Mouse (Mus musculus) midbrain, embryonic 13.5 days (tissue): ENCODE results near the gene Tmcc3. TPM values are rescaled to one million over a fixed set of nuclear protein-coding genes. Genes with fewer than 3 reads are reported as not detected.
A peak's percentile ranks its signal among the peaks of the same experiment; 100 is the strongest.

Source experiments
- ATAC-seq: fragments of 200-750 bp; cut with Nextera tagmentation; 2 replicates; pipeline ENCODE4 v1.8.0; 2017; ENCODE audit warnings: mild to moderate bottlenecking, moderate TSS enrichment, moderate library complexity
- H3K27ac ChIP-seq: fragments of 300-500 bp; sonication (generic); 2 replicates; pipeline ENCODE4 v1.5.1; 2015; ENCODE audit warnings: inconsistent platforms, mild to moderate bottlenecking, moderate library complexity
- H3K27me3 ChIP-seq: fragments of 300-500 bp; sonication (generic); 2 replicates; pipeline ENCODE4 v1.6.1; 2015; ENCODE audit warnings: mild to moderate bottlenecking, inconsistent platforms
- H3K36me3 ChIP-seq: fragments of 300-500 bp; sonication (generic); 2 replicates; pipeline ENCODE4 v1.6.1; 2015; ENCODE audit warnings: mild to moderate bottlenecking, inconsistent platforms
- H3K4me1 ChIP-seq: fragments of 300-500 bp; sonication (generic); replicated peaks from 2 replicates; pipeline ENCODE4 v1.6.1; 2015; ENCODE audit warnings: inconsistent platforms
- H3K4me2 ChIP-seq: fragments of 300-500 bp; sonication (generic); replicated peaks from 2 replicates; pipeline ENCODE4 v1.6.1; 2015; ENCODE audit warnings: moderate library complexity, mild to moderate bottlenecking, inconsistent platforms
- H3K4me3 ChIP-seq: fragments of 300-500 bp; sonication (generic); replicated peaks from 2 replicates; pipeline ENCODE4 v1.5.1; 2015; ENCODE audit warnings: mild to moderate bottlenecking, inconsistent platforms
- H3K9ac ChIP-seq: fragments of 300-500 bp; sonication (generic); replicated peaks from 2 replicates; pipeline ENCODE4 v1.6.1; 2015; ENCODE audit warnings: mild to moderate bottlenecking, inconsistent platforms
- H3K9me3 ChIP-seq: fragments of 300-500 bp; sonication (generic); 2 replicates; pipeline ENCODE4 v1.6.1; 2016; ENCODE audit warnings: mild to moderate bottlenecking, inconsistent platforms
- WGBS: fragments of 180-500 bp; shearing (Covaris S2); methylation state at CpG from one replicate; pipeline ENCODE4 v1.1.7; 2015; 5-methylcytosine and 5-hydroxymethylcytosine counted together
- polyA plus RNA-seq: library from polyadenylated mRNA; unstranded; fragments of >200 nt; fragmentation: Nextera tagmentation; extraction: Ambion mirVana; gene quantifications from 2 replicates; pipeline ENCODE4 v1.2.1, GENCODE M21; 2015

The Tmcc3 gene
- 6.1 and 6.6 TPM in 2 replicates for polyA plus RNA-seq

GRCm38 (mm10) chr10:94311511-94312006 lies at the start of gene Tmcc3:
Gene Tmcc3 (plus strand): TSS chr10:94311949.
- peak; percentile 41 for ATAC-seq
- Histone ChIP-seq H3K4me1 (peaks cover 20% of the 10 kb centered on the region), H3K27me3 (peaks cover 5% of the 10 kb centered on the region), H3K9me3 (no peaks in the 10 kb centered on the region), H3K4me3 (peak within 1 kb of the TSS; percentile 49), H3K36me3 (no peaks in the 10 kb centered on the region), H3K27ac (no peak within 1 kb of the TSS), H3K9ac (peak within 1 kb of the TSS; percentile 67), H3K4me2 (peak within 1 kb of the TSS; percentile 93)
- 2% methylated on average over 19 of the region's 19 CpGs for WGBS

GRCm38 (mm10) chr10:94262646-94263045 lies 49.1 kb upstream of the Tmcc3 start:
- peaks cover 8% of the 10 kb centered on the region; the same call in 1 of the 2 replicates for H3K4me1 ChIP-seq
- no peak overlapping the region for H3K27ac ChIP-seq
- no peak overlapping the region for H3K4me3 ChIP-seq
- H3K9me3 ChIP-seq, result no peaks in the 10 kb centered on the region
- no peak for ATAC-seq
- H3K4me2 ChIP-seq, result no peak overlapping the region
- WGBS, result 95% methylated on average over 13 of the region's 13 CpGs
- no peak overlapping the region for H3K9ac ChIP-seq
- H3K27me3 ChIP-seq, result no peaks in the 10 kb centered on the region
- no peaks in the 10 kb centered on the region for H3K36me3 ChIP-seq

GRCm38 (mm10) chr10:94263211-94263610 lies 48.5 kb upstream of the Tmcc3 start:
- no peak overlapping the region for H3K4me2 ChIP-seq
- no peaks in the 10 kb centered on the region for H3K36me3 ChIP-seq
- peaks cover 8% of the 10 kb centered on the region; the same call in 1 of the 2 replicates for H3K4me1 ChIP-seq
- ATAC-seq, result no peak
- no peak overlapping the region for H3K27ac ChIP-seq
- H3K9ac ChIP-seq, result no peak overlapping the region
- 76% methylated on average over 3 of the region's 3 CpGs for WGBS
- no peaks in the 10 kb centered on the region for H3K9me3 ChIP-seq
- H3K27me3 ChIP-seq, result no peaks in the 10 kb centered on the region
- no peak overlapping the region for H3K4me3 ChIP-seq

GRCm38 (mm10) chr10:94265656-94266542 lies 45.9 kb upstream of the Tmcc3 start:
- Histone ChIP-seq H3K4me3 (no peak overlapping the region), H3K4me2 (no peak overlapping the region), H3K4me1 (peaks cover 8% of the 10 kb centered on the region; the same call in 1 of the 2 replicates), H3K27me3 (no peaks in the 10 kb centered on the region), H3K9me3 (no peaks in the 10 kb centered on the region), H3K36me3 (no peaks in the 10 kb centered on the region), H3K27ac (0 out of 2 replicates have a peak overlapping the region, but pooled peaks have one; percentile 41), H3K9ac (no peak overlapping the region)
- ATAC-seq, result 0 out of 2 replicates have a peak, but pooled peaks have one; percentile 55
- WGBS, result 58% methylated on average over 17 of the region's 17 CpGs

- H3K4me1 ChIP-seq, result peaks cover 9% of the 10 kb centered on the region; the same call in 1 of the 2 replicates
- WGBS, result 28% methylated on average over 3 of the region's 3 CpGs
- H3K4me3 ChIP-seq, result no peak overlapping the region
- H3K9me3 ChIP-seq, result no peaks in the 10 kb centered on the region
- H3K9ac ChIP-seq, result no peak overlapping the region
- no peak overlapping the region for H3K27ac ChIP-seq
- no peak for ATAC-seq
- no peaks in the 10 kb centered on the region for H3K36me3 ChIP-seq
- no peak overlapping the region for H3K4me2 ChIP-seq
- no peaks in the 10 kb centered on the region for H3K27me3 ChIP-seq
Observed at GRCm38 (mm10) chr10:94275321-94275720, 36.4 kb upstream of the Tmcc3 start.

GRCm38 (mm10) chr10:94276511-94276910 lies 35.2 kb upstream of the Tmcc3 start:
- no peak overlapping the region for H3K4me3 ChIP-seq
- H3K4me1 ChIP-seq, result peaks cover 3% of the 10 kb centered on the region; the same call in 1 of the 2 replicates
- H3K9me3 ChIP-seq, result no peaks in the 10 kb centered on the region
- ATAC-seq, result no peak
- no peak overlapping the region for H3K4me2 ChIP-seq
- WGBS, result 57% methylated on average over 2 of the region's 2 CpGs
- H3K9ac ChIP-seq, result no peak overlapping the region
- H3K36me3 ChIP-seq, result no peaks in the 10 kb centered on the region
- H3K27ac ChIP-seq, result no peak overlapping the region
- no peaks in the 10 kb centered on the region for H3K27me3 ChIP-seq

GRCm38 (mm10) chr10:94282179-94282578 lies 29.6 kb upstream of the Tmcc3 start:
- H3K4me3 ChIP-seq, result no peak overlapping the region
- no peak overlapping the region for H3K9ac ChIP-seq
- H3K27me3 ChIP-seq, result no peaks in the 10 kb centered on the region
- H3K36me3 ChIP-seq, result no peaks in the 10 kb centered on the region
- no peaks in the 10 kb centered on the region for H3K9me3 ChIP-seq
- ATAC-seq, result no peak
- 79% methylated on average over 8 of the region's 8 CpGs for WGBS
- H3K4me2 ChIP-seq, result no peak overlapping the region
- no peak overlapping the region for H3K27ac ChIP-seq
- peaks cover 3% of the 10 kb centered on the region; the same call in 1 of the 2 replicates for H3K4me1 ChIP-seq

- Histone ChIP-seq H3K27me3 (no peaks in the 10 kb centered on the region), H3K9me3 (no peaks in the 10 kb centered on the region), H3K9ac (no peak overlapping the region), H3K4me1 (peaks cover 3% of the 10 kb centered on the region; the same call in 1 of the 2 replicates), H3K4me2 (no peak overlapping the region), H3K4me3 (no peak overlapping the region), H3K27ac (no peak overlapping the region), H3K36me3 (no peaks in the 10 kb centered on the region)
- ATAC-seq, result no peak
- 85% methylated on average over 7 of the region's 7 CpGs for WGBS
Observed at GRCm38 (mm10) chr10:94282797-94283196, 29.0 kb upstream of the Tmcc3 start.

- no peaks in the 10 kb centered on the region for H3K9me3 ChIP-seq
- WGBS, result 68% methylated on average over 5 of the region's 5 CpGs
- H3K36me3 ChIP-seq, result no peaks in the 10 kb centered on the region
- no peak overlapping the region for H3K9ac ChIP-seq
- no peak overlapping the region for H3K4me3 ChIP-seq
- ATAC-seq, result peak; percentile 46; the same call in 1 of the 2 replicates
- H3K27ac ChIP-seq, result peak overlapping the region; percentile 83
- peaks cover 24% of the 10 kb centered on the region for H3K4me1 ChIP-seq
- no peak overlapping the region for H3K4me2 ChIP-seq
- no peaks in the 10 kb centered on the region for H3K27me3 ChIP-seq
Observed at GRCm38 (mm10) chr10:94294437-94294836, 17.3 kb upstream of the Tmcc3 start.

- peak; percentile 90 for ATAC-seq
Observed at GRCm38 (mm10) chr10:94294933-94295750, 16.6 kb upstream of the Tmcc3 start.

GRCm38 (mm10) chr10:94295923-94296605 lies 15.7 kb upstream of the Tmcc3 start:
- ATAC-seq, result no peak
- 96% methylated on average over 5 of the region's 5 CpGs for WGBS
- Histone ChIP-seq H3K4me3 (no peak overlapping the region), H3K4me2 (no peak overlapping the region), H3K9me3 (no peaks in the 10 kb centered on the region), H3K27ac (peak overlapping the region; percentile 83), H3K9ac (no peak overlapping the region), H3K27me3 (no peaks in the 10 kb centered on the region), H3K4me1 (peaks cover 24% of the 10 kb centered on the region), H3K36me3 (no peaks in the 10 kb centered on the region)

More at GRCm38 (mm10) chr10:94294933-94295750, 16.6 kb upstream of the Tmcc3 start:
- Histone ChIP-seq H3K27ac (peak overlapping the region; percentile 83), H3K4me1 (peaks cover 24% of the 10 kb centered on the region), H3K9ac (no peak overlapping the region; the same call in 1 of the 2 replicates), H3K27me3 (no peaks in the 10 kb centered on the region), H3K4me3 (no peak overlapping the region), H3K4me2 (peak overlapping the region; percentile 2; the same call in 1 of the 2 replicates), H3K36me3 (no peaks in the 10 kb centered on the region), H3K9me3 (no peaks in the 10 kb centered on the region)
- WGBS, result 21% methylated on average over 6 of the region's 6 CpGs
